Mouse (Mus musculus) kidney, adult 2 months (tissue): ENCODE measurements around the gene Tenm1.

Source experiments
- CTCF ChIP-seq: fragments of 200-500 bp; conservative IDR thresholded peaks from 2 replicates; pipeline ENCODE4 v1.5.1; 2011; ENCODE audit warnings: low read depth, mild to moderate bottlenecking, control low read depth, low read length, moderate library complexity, mixed read lengths; ENCODE audit not compliant: insufficient read depth, insufficient read length
- POLR2A ChIP-seq: fragments of 200-500 bp; IDR thresholded peaks from one replicate; pipeline ENCODE4 v1.6.1; 2011; ENCODE audit warnings: low read depth, low read length, control low read depth

DNA sequence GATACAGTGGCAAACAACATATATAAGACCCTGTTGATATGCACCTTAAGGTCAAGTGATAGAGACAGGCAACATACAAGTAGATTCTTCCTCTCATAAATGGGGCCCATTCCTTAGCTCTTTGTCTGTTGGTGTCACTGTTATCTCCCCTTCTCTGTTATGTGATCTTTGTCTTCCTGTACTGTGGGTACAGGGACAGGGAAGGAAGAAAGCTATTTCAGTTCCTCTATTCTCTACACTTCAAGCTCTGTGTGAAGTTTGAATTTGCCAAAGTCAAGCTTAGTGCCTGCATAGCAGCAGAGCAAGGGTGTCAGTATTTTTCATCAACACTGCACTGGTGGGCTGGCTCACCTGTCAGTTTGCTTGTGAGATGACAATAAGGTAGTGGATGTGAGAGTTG, 928.4 kb downstream of the Tenm1 start:
- TF ChIP-seq POLR2A (no peak), CTCF (no peak)
